Mouse (Mus musculus) limb, embryonic 13.5 days (tissue): ENCODE measurements around the gene Pabpc1l. TPM values are rescaled to one million over a fixed set of nuclear protein-coding genes. Genes with fewer than 3 reads are reported as not detected.
"Not testable (repeated sequence)": the region's sequence is repeated elsewhere in the genome, so short reads cannot be mapped to it uniquely, and the experiment has no call there.

Source experiments
- ATAC-seq: fragments of 200-750 bp; cut with Nextera tagmentation; 2 replicates; pipeline ENCODE4 v1.8.0; 2017; ENCODE audit warnings: low read depth, moderate number of reproducible peaks, moderate TSS enrichment; ENCODE audit not compliant: low FRiP score
- H3K27ac ChIP-seq: fragments of 300-500 bp; sonication (generic); 2 replicates; pipeline ENCODE4 v1.5.1; 2015; ENCODE audit warnings: inconsistent platforms, mild to moderate bottlenecking, moderate library complexity
- H3K27me3 ChIP-seq: fragments of 300-500 bp; sonication (generic); 2 replicates; pipeline ENCODE4 v1.6.1; 2015; ENCODE audit warnings: mild to moderate bottlenecking, inconsistent platforms
- H3K36me3 ChIP-seq: fragments of 300-500 bp; sonication (generic); 2 replicates; pipeline ENCODE4 v1.6.1; 2015; ENCODE audit warnings: inconsistent platforms, mild to moderate bottlenecking, moderate library complexity
- H3K4me1 ChIP-seq: fragments of 300-500 bp; sonication (generic); 2 replicates; pipeline ENCODE4 v1.6.1; 2015; ENCODE audit warnings: inconsistent platforms
- H3K4me2 ChIP-seq: fragments of 300-500 bp; sonication (generic); replicated peaks from 2 replicates; pipeline ENCODE4 v1.6.1; 2015; ENCODE audit warnings: inconsistent platforms, mild to moderate bottlenecking, moderate library complexity
- H3K4me3 ChIP-seq: fragments of 300-500 bp; sonication (generic); 2 replicates; pipeline ENCODE4 v1.5.1; 2015; ENCODE audit warnings: moderate library complexity, mild to moderate bottlenecking, inconsistent platforms
- H3K9ac ChIP-seq: fragments of 300-500 bp; sonication (generic); 2 replicates; pipeline ENCODE4 v1.6.1; 2015; ENCODE audit warnings: mild to moderate bottlenecking, inconsistent platforms
- H3K9me3 ChIP-seq: fragments of 300-500 bp; sonication (generic); 2 replicates; pipeline ENCODE4 v1.6.1; 2016; ENCODE audit warnings: inconsistent platforms
- WGBS: fragments of 180-500 bp; shearing (Covaris S2); methylation state at CpG from one replicate; pipeline ENCODE4 v1.1.7; 2015; 5-methylcytosine and 5-hydroxymethylcytosine counted together
- polyA plus RNA-seq: library from polyadenylated mRNA; unstranded; fragments of >200 nt; fragmentation: Nextera tagmentation; extraction: Ambion mirVana; gene quantifications from 2 replicates; pipeline ENCODE4 v1.2.1, GENCODE M21; 2015

The Pabpc1l gene
- polyA plus RNA-seq, 1 experiment from 2014 or later, result 3.2 TPM

- Histone ChIP-seq H3K27me3 (no peaks in the 10 kb centered on the region), H3K36me3 (no peaks in the 10 kb centered on the region), H3K9me3 (no peaks in the 10 kb centered on the region), H3K9ac (no peak overlapping the region), H3K4me1 (peaks cover 6% of the 10 kb centered on the region; the same call in 1 of the 2 replicates), H3K27ac (no peak overlapping the region), H3K4me3 (no peak overlapping the region), H3K4me2 (no peak overlapping the region)
- WGBS, result 83% methylated on average over 6 of the region's 6 CpGs
- ATAC-seq, result no peak
Measured at GRCm38 (mm10) chr2:164040949-164041348, 15.7 kb downstream of the Pabpc1l start.

GRCm38 (mm10) chr2:164041523-164041922 is 16.3 kb downstream of the Pabpc1l start:
- ATAC-seq, result no peak
- no peak overlapping the region for H3K27ac ChIP-seq
- H3K4me2 ChIP-seq, result no peak overlapping the region
- 82% methylated on average over 2 of the region's 2 CpGs for WGBS
- H3K4me3 ChIP-seq, result no peak overlapping the region
- no peaks in the 10 kb centered on the region for H3K9me3 ChIP-seq
- H3K36me3 ChIP-seq, result no peaks in the 10 kb centered on the region
- H3K4me1 ChIP-seq, result peaks cover 4% of the 10 kb centered on the region; the same call in 1 of the 2 replicates
- no peaks in the 10 kb centered on the region for H3K27me3 ChIP-seq
- no peak overlapping the region for H3K9ac ChIP-seq

GRCm38 (mm10) chr2:164047197-164047690 is 22.0 kb downstream of the Pabpc1l start:
- Histone ChIP-seq H3K4me2 (peak overlapping the region; percentile 60), H3K9ac (no peak overlapping the region), H3K36me3 (peaks cover 17% of the 10 kb centered on the region), H3K27me3 (no peaks in the 10 kb centered on the region), H3K27ac (no peak overlapping the region), H3K9me3 (no peaks in the 10 kb centered on the region), H3K4me1 (peaks cover 3% of the 10 kb centered on the region; the same call in 1 of the 2 replicates), H3K4me3 (peak overlapping the region; percentile 35)
- under 1% methylated on average over 12 of the region's 16 CpGs for WGBS
- ATAC-seq, result peak; percentile 67

DNA sequence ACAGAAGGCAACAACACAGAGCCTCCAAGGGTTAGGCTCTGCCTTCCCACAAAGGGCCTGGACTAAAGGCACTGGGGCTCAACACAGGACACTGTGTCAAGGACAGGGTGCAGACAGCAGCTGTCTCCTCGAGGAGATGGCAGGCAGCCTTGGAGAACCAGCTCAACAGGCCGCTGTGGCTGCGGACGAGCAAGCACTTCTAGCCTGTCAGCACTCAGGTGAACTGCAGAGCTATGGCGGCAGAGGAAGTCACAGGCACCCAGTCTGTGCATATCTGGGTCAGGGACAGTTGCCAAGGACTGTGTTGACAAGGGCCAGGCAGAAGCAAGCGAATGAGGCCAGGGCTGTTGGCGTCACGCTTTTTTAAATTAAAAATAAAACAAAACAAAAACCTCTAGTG is 28.5 kb downstream of the Pabpc1l start:
- H3K9me3 ChIP-seq, result no peaks in the 10 kb centered on the region

DNA sequence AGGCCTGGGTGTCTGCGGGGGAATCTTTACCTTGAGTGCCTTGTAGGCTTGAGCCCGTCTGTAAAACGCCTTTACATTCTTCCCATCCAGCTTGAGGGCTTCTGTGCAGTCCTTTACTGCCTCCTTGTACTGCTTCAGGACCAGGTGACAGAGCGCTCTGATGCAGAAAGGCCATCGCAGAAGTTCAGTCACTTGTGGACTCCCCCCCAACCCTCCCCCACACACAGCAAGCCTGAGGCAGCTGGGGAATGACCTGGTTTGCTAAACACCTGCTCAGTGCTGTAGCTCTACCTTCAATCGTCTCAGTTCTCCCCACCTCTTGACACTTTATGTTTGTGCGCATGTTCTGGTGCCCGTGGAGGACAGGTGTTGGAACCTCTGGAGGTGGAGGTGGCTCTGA is 29.4 kb downstream of the Pabpc1l start:
- Histone ChIP-seq H3K4me2 (no peak overlapping the region), H3K4me3 (no peak overlapping the region), H3K27me3 (no peaks in the 10 kb centered on the region), H3K4me1 (no peaks in the 10 kb centered on the region), H3K9ac (no peak overlapping the region), H3K27ac (no peak overlapping the region), H3K36me3 (peaks cover 84% of the 10 kb centered on the region), H3K9me3 (no peaks in the 10 kb centered on the region)
- ATAC-seq, result no peak
- WGBS, result 89% methylated on average over 8 of the region's 8 CpGs

More for the DNA sequence above, 28.5 kb downstream of the Pabpc1l start:
- ATAC-seq, result no peak
- peaks cover 75% of the 10 kb centered on the region for H3K36me3 ChIP-seq
- H3K4me2 ChIP-seq, result no peak overlapping the region
- H3K9ac ChIP-seq, result no peak overlapping the region
- H3K4me1 ChIP-seq, result no peaks in the 10 kb centered on the region
- H3K27me3 ChIP-seq, result no peaks in the 10 kb centered on the region
- 94% methylated on average over 8 of the region's 8 CpGs for WGBS
- no peak overlapping the region for H3K27ac ChIP-seq
- no peak overlapping the region for H3K4me3 ChIP-seq

DNA sequence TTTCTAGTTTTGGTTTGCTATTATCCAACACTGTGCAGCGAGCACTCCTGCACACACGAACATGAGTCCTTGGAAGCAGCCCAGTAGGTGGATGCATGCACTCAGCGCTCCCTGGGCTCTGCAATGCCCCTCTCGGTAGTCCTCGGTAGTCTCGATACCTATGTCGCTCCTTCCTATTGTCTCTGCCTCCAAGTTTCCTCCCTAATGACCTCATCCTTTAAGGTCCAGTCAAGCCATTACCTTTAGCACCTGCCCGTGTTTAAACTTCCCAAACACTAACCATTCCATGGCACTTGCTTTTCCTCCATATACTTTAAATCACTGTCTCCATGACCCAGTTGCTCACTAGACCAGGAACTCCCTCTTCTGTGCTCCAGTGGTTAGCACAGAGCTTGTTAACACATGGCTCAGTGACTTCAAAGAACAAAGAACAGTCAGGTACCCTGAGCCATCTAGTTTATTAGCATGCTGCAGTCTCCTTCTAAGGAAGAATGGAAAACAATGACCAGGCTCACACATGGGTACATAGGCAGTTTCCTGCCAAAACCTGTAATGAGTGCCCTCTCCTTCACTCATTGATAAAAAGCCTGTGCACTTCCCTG is 34.5 kb downstream of the Pabpc1l start:
- Histone ChIP-seq H3K9ac (no peak overlapping the region), H3K4me2 (no peak overlapping the region), H3K36me3 (peaks cover 90% of the 10 kb centered on the region), H3K27ac (no peak overlapping the region), H3K4me3 (no peak overlapping the region), H3K4me1 (no peaks in the 10 kb centered on the region), H3K27me3 (no peaks in the 10 kb centered on the region), H3K9me3 (no peaks in the 10 kb centered on the region)
- 91% methylated on average over 8 of the region's 8 CpGs for WGBS
- no peak for ATAC-seq

GRCm38 (mm10) chr2:164070142-164070764 is 45.0 kb downstream of the Pabpc1l start, which contains the start of gene Stk4:
TSS of gene Stk4 (plus strand) at chr2:164070322.
- peak; percentile 9; the same call in 1 of the 2 replicates for ATAC-seq
- H3K4me3 ChIP-seq, result peak within 1 kb of the TSS; percentile 95
- peaks cover 35% of the 10 kb centered on the region for H3K4me1 ChIP-seq
- peaks cover 18% of the 10 kb centered on the region for H3K36me3 ChIP-seq
- no peaks in the 10 kb centered on the region for H3K27me3 ChIP-seq
- peak within 1 kb of the TSS; percentile 93 for H3K9ac ChIP-seq
- WGBS, result under 1% methylated on average over 45 of the region's 45 CpGs
- H3K9me3 ChIP-seq, result no peaks in the 10 kb centered on the region
- H3K4me2 ChIP-seq, result peak within 1 kb of the TSS; percentile 90
- H3K27ac ChIP-seq, result peak within 1 kb of the TSS; percentile 89

DNA sequence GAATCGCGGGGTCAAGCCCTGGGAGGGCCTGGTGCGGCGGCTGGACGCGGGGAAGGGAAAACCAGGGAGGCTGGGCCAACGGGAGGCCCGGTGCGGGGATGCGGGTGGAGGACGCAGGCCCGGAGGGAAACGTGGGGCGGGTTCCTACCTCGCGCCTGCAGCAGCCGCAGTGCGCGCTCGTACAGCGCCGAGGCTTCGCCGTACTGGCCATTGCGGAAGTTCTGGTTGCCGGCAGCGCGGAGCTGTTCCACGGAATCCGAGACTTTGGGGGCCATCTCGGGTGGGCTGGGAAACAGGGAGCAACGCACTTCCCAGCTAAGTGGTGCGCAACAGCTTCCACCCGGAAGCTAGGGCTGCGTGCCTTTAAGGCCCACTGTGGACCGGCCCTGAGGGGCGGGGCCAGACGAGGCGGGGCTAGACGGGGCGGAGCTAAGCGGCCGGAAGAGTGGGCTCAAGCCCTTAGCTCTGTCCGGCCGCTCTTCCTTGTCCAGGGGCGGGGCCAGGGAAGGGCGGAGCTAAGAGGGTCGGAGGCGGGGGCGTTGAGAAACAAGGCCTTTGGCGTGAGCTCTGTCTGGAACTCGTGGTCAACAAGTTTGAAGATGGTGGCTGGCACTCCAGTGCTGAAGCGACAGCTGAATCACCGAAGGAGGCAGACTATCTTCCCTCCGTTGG is 45.7 kb downstream of the Pabpc1l start, which contains the start of gene Tomm34:
Gene Tomm34 (minus strand): TSS at position 405 of the 672 bp plus-strand sequence.
- Histone ChIP-seq H3K9ac (peak within 1 kb of the TSS; percentile 93), H3K4me1 (peaks cover 39% of the 10 kb centered on the region), H3K4me2 (peak within 1 kb of the TSS; percentile 90), H3K27me3 (no peaks in the 10 kb centered on the region), H3K4me3 (peak within 1 kb of the TSS; percentile 95), H3K9me3 (no peaks in the 10 kb centered on the region), H3K36me3 (peaks cover 11% of the 10 kb centered on the region), H3K27ac (peak within 1 kb of the TSS; percentile 89)
- ATAC-seq, result peak; percentile 96
- WGBS, result 1% methylated on average over 36 of the region's 55 CpGs

- not testable (repeated sequence) for ATAC-seq, H3K9me3 ChIP-seq, H3K36me3 ChIP-seq, H3K27me3 ChIP-seq, H3K9ac ChIP-seq
- WGBS, result 76% methylated on average over 11 of the region's 11 CpGs
- H3K4me2 ChIP-seq, result peak overlapping the region; percentile 90
- peak overlapping the region; percentile 89; the same call in 1 of the 2 replicates for H3K27ac ChIP-seq
- peak overlapping the region; percentile 95 for H3K4me3 ChIP-seq
- H3K4me1 ChIP-seq, result peaks cover 39% of the 10 kb centered on the region
Measured at GRCm38 (mm10) chr2:164071437-164071820, 46.2 kb downstream of the Pabpc1l start.

DNA sequence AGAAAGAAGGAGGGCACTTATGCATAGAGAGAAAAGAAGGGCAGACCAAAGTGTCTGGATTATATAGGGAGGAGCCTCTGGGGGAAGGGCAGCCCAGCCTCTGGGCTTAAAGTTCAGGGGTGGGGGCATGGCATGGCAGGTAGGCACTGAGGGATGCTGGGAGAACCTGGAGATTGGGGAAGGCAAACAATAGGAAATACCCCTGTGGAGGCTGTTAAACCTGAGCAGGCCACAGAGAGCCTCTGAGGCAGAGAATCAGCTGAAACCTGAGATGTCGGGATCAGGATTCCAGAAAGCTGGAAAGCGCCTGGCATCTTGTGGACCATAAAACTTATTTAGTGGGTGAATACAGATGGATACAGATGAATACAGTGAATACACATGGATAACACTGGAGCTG is 46.9 kb downstream of the Pabpc1l start:
- Histone ChIP-seq H3K27me3 (no peaks in the 10 kb centered on the region), H3K36me3 (0 out of 2 replicates have a peak, but pooled peaks cover 2% of the 10 kb centered on the region), H3K27ac (0 out of 2 replicates have a peak overlapping the region, but pooled peaks have one; percentile 52), H3K9ac (no peak overlapping the region; the same call in 1 of the 2 replicates), H3K4me1 (peaks cover 39% of the 10 kb centered on the region), H3K4me2 (no peak overlapping the region), H3K9me3 (no peaks in the 10 kb centered on the region), H3K4me3 (no peak overlapping the region)
- 23% methylated on average over 2 of the region's 2 CpGs for WGBS
- no peak for ATAC-seq

DNA sequence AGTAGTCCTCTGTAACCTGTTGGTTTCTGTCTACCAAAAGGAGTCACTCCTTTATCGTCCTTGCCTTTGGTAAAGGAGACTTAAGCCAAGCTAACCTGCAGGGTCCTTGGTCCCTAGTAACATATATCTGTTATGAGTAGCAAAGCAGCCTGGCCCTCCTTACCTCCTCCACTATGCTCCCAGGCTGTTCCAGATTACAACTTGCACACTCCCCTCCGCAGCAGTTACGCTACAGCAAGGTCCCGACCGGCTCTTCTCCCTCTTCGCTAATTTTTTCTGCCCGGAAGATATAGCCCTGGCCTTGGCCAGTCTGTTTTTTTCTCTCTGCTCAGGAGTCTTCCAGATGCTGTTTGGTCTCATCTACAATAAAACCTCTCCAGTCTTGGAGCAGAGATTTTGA is 47.9 kb downstream of the Pabpc1l start:
- peaks cover 38% of the 10 kb centered on the region for H3K4me1 ChIP-seq

More for the DNA sequence above, 47.9 kb downstream of the Pabpc1l start:
- Histone ChIP-seq H3K4me2 (no peak overlapping the region), H3K27ac (no peak overlapping the region), H3K9ac (no peak overlapping the region), H3K4me3 (no peak overlapping the region), H3K9me3 (no peaks in the 10 kb centered on the region), H3K36me3 (0 out of 2 replicates have a peak, but pooled peaks cover under 1% of the 10 kb centered on the region), H3K27me3 (no peaks in the 10 kb centered on the region)
- ATAC-seq, result no peak
- WGBS, result 75% methylated on average over 7 of the region's 7 CpGs
